Comparison of ENCODE assay signal across 11 mouse cellular contexts in genomic region chr13:37561437-37561836, GRCm38 (mm10).
DNase-seq lines count a peak whose midpoint lies in the region; ATAC-seq lines count a peak whose summit lies in the region.
"Had no signal": no experiment of that assay in that cellular context is flagged by ENCODE, and none has a peak within 500 bp of the region (broad histone marks: within the 10 kb centered on the region; RNA-seq: fewer than 3 reads in every experiment).

No protein-coding gene starts in this region.

- H3K4me2 ChIP-seq in heart, embryonic 12.5 days, result no peak overlapping the region
- no peak overlapping the region for H3K4me2 ChIP-seq in lung, embryonic 16.5 days (ENCODE audit: low read depth, low read length)
- H3K4me2 ChIP-seq: forebrain, embryonic 13.5 days had no signal

- no peak for DNase-seq in heart, adult 8-10 months (ENCODE audit: low spot score)
- no peak for DNase-seq in lung, postnatal 36 days
- DNase-seq in gastrocnemius, postnatal 14 days, result peak; percentile 45
- DNase-seq in skeletal muscle tissue, adult 2 months (ENCODE audit: low read depth, low spot score), result peak; percentile 90
- no peak for DNase-seq in left cerebral cortex, postnatal 14 days (ENCODE audit: low spot score in 2 of 2)
- DNase-seq: thymus, postnatal 14 days had no signal

- H3K36me3 ChIP-seq in heart, embryonic 12.5 days, result no peaks in the 10 kb centered on the region
- no peaks in the 10 kb centered on the region for H3K36me3 ChIP-seq in lung, embryonic 16.5 days (ENCODE audit: control insufficient read depth, insufficient read depth, low read length)

- intact Hi-C loops in gastrocnemius, postnatal 14 days (cut with DNase I; ENCODE audit: low total_unique reads), result no loop called here
- intact Hi-C loops in left cerebral cortex, postnatal 14 days (cut with DNase I), result no loop called here

- peaks cover 55% of the 10 kb centered on the region for H3K4me1 ChIP-seq in heart, embryonic 12.5 days (replicated peaks)
- H3K4me1 ChIP-seq in lung, embryonic 16.5 days (replicated peaks; ENCODE audit: control insufficient read depth, insufficient read depth, low read length), result peaks cover 23% of the 10 kb centered on the region

- H3K27me3 ChIP-seq in heart, embryonic 12.5 days (replicated peaks), result no peaks in the 10 kb centered on the region
- no peaks in the 10 kb centered on the region for H3K27me3 ChIP-seq in lung, embryonic 16.5 days (ENCODE audit: control insufficient read depth, insufficient read depth, low read depth, low read length)
- H3K27me3 ChIP-seq: forebrain, embryonic 13.5 days; Patski had no signal

- ATAC-seq in heart, embryonic 12.5 days (ENCODE audit: insufficient number of reproducible peaks, low FRiP score), result no peak
- no peak for ATAC-seq in lung, embryonic 16.5 days (ENCODE audit: low read depth)
- ATAC-seq: inflammation-experienced regulatory T-cells, adult 6 months; Patski had no signal

- 61% methylated on average over 2 of the region's 2 CpGs for whole genome bisulfite sequencing in heart, embryonic 12.5 days
- 50% methylated on average over 2 of the region's 2 CpGs for WGBS in lung, embryonic 16.5 days

- peak overlapping the region; percentile 59; the same call in 1 of the 2 replicates for H3K27ac ChIP-seq in heart, embryonic 12.5 days (ENCODE audit: poor library complexity, severe bottlenecking)
- peak overlapping the region; percentile 73; the same call in 1 of the 2 replicates for H3K27ac ChIP-seq in lung, embryonic 16.5 days (ENCODE audit: low read length)
- H3K27ac ChIP-seq: forebrain, embryonic 13.5 days had no signal

- no peak overlapping the region for H3K4me3 ChIP-seq in heart, embryonic 12.5 days
- no peak overlapping the region for H3K4me3 ChIP-seq in lung, embryonic 16.5 days (ENCODE audit: low read length)
- H3K4me3 ChIP-seq: forebrain, embryonic 13.5 days had no signal

- no peaks in the 10 kb centered on the region for H3K9me3 ChIP-seq in heart, embryonic 12.5 days (replicated peaks)
- H3K9me3 ChIP-seq in lung, embryonic 16.5 days (ENCODE audit: control insufficient read depth, low read length), result no peaks in the 10 kb centered on the region
- H3K9me3 ChIP-seq: forebrain, embryonic 13.5 days had no signal

- H3K9ac ChIP-seq in heart, embryonic 12.5 days, result no peak overlapping the region
- no peak overlapping the region for H3K9ac ChIP-seq in lung, embryonic 16.5 days (ENCODE audit: low read length)
- H3K9ac ChIP-seq: forebrain, embryonic 13.5 days had no signal

Comparison
In these comparisons a context has a peak if more than half of its experiments do, and no peak if none do; other contexts are left out.
1. DNase-seq: peak in gastrocnemius, postnatal 14 days (single experiment) and skeletal muscle tissue, adult 2 months (single experiment); none in heart, adult 8-10 months (single experiment), lung, postnatal 36 days (single experiment) and left cerebral cortex, postnatal 14 days (0 of 2).